Mouse (Mus musculus): ENCODE results near the gene Taf4. TPM values are rescaled to one million over a fixed set of nuclear protein-coding genes. Genes with fewer than 3 reads are reported as not detected.

Gene Taf4
- total and polyA plus RNA-seq, 3 experiments = 7.4 to 20.5 (median 16.4) TPM

DNA sequence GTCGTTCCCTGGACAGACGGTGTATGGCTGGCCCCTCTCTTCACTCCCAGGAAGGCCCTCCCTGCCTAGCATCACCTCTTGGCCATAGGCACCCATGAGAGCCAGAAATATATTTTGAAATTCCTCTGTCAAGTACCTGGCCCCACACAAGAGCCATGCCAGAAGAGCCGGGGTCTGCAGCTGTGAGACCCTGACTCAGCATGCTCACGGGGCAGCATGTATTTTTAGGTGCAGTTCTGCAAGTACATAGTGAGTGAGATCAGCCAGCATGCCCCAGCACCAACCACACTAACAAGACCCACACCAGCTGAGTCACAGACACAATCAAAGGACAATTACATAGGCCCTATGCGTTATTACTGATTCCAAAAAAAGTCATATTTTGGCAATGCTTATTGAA is 8.8 kb downstream of the Taf4 start:
- no peak overlapping the region for H3K9ac ChIP-seq (ENCODE audit: low read depth, low read length)
- no peak overlapping the region for H3K27ac ChIP-seq
- H3K4me3 ChIP-seq = no peak overlapping the region
- no peaks in the 10 kb centered on the region for H3K27me3 ChIP-seq (ENCODE audit: control insufficient read depth, insufficient read depth, low read length)
- no peaks in the 10 kb centered on the region; the same call in 1 of the 2 replicates for H3K36me3 ChIP-seq (ENCODE audit: control insufficient read depth, insufficient read depth, low read length)
- DNase-seq = no peak
- intact Hi-C loops (cut with DNase I) = no loop called here
- peaks cover 47% of the 10 kb centered on the region for H3K4me1 ChIP-seq (ENCODE audit: control insufficient read depth, insufficient read depth, low read length)
- peaks cover 22% of the 10 kb centered on the region for H3K79me2 ChIP-seq (replicated peaks; ENCODE audit: control insufficient read depth, insufficient read depth, low read length)
- WGBS = 58% methylated on average over 5 of the region's 5 CpGs
- TF ChIP-seq EP300 (IDR thresholded peaks at IDR 0.05; ENCODE audit: insufficient read depth, low read depth, low read length) = no peak
- no peak for TF ChIP-seq POLR2A (IDR thresholded peaks at IDR 0.05; ENCODE audit: insufficient read depth, low read depth, low read length)
- TF ChIP-seq CTCF (IDR thresholded peaks at IDR 0.05) = no peak

DNA sequence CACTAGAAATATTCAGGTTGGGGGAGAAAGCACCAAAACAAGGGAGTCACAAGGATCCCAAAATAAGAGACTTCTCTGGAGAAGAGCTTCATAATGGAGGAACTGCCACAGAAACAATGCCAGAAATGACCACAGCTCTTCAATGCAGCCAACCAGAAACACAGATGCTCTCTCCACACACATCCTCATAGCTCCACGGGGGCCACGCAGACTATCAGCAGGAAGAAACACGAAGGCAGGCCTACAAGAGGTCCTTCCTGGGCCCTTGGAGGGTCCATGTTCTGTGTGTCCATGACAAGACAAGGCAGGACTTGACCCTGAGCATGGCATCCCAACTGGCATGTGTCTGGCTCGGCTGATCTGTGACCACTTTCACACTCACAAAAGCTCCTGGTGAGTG is 15.0 kb downstream of the Taf4 start:
- 41% methylated on average over 4 of the region's 4 CpGs for WGBS
- intact Hi-C loops (cut with DNase I) = no loop called here
- peaks cover 41% of the 10 kb centered on the region for H3K4me1 ChIP-seq (ENCODE audit: control insufficient read depth, insufficient read depth, low read length)
- no peaks in the 10 kb centered on the region for H3K36me3 ChIP-seq (ENCODE audit: control insufficient read depth, insufficient read depth, low read length)
- no peaks in the 10 kb centered on the region for H3K27me3 ChIP-seq (ENCODE audit: control insufficient read depth, insufficient read depth, low read length)
- peaks cover 15% of the 10 kb centered on the region for H3K79me2 ChIP-seq (replicated peaks; ENCODE audit: control insufficient read depth, insufficient read depth, low read length)
- H3K27ac ChIP-seq = no peak overlapping the region
- H3K4me3 ChIP-seq = no peak overlapping the region
- TF ChIP-seq CTCF (IDR thresholded peaks at IDR 0.05) (no peak), EP300 (IDR thresholded peaks at IDR 0.05; ENCODE audit: insufficient read depth, low read depth, low read length) (no peak), POLR2A (IDR thresholded peaks at IDR 0.05; ENCODE audit: insufficient read depth, low read depth, low read length) (no peak)
- H3K9ac ChIP-seq (ENCODE audit: low read depth, low read length) = no peak overlapping the region
- no peak for DNase-seq

GRCm38 (mm10) chr2:179960327-179960726 is 16.1 kb downstream of the Taf4 start:
- peaks cover 13% of the 10 kb centered on the region for H3K79me2 ChIP-seq (replicated peaks; ENCODE audit: control insufficient read depth, insufficient read depth, low read length)
- no peak for DNase-seq
- no peak overlapping the region for H3K9ac ChIP-seq (ENCODE audit: low read depth, low read length)
- intact Hi-C loops (cut with DNase I) = no loop called here
- no peaks in the 10 kb centered on the region for H3K27me3 ChIP-seq (ENCODE audit: control insufficient read depth, insufficient read depth, low read length)
- TF ChIP-seq CTCF (IDR thresholded peaks at IDR 0.05) (no peak), POLR2A (IDR thresholded peaks at IDR 0.05; ENCODE audit: insufficient read depth, low read depth, low read length) (no peak), EP300 (IDR thresholded peaks at IDR 0.05; ENCODE audit: insufficient read depth, low read depth, low read length) (no peak)
- WGBS = 70% methylated on average over 6 of the region's 6 CpGs
- no peaks in the 10 kb centered on the region for H3K36me3 ChIP-seq (ENCODE audit: control insufficient read depth, insufficient read depth, low read length)
- H3K27ac ChIP-seq = no peak overlapping the region
- H3K4me1 ChIP-seq (ENCODE audit: control insufficient read depth, insufficient read depth, low read length) = peaks cover 41% of the 10 kb centered on the region
- H3K4me3 ChIP-seq = no peak overlapping the region

DNA sequence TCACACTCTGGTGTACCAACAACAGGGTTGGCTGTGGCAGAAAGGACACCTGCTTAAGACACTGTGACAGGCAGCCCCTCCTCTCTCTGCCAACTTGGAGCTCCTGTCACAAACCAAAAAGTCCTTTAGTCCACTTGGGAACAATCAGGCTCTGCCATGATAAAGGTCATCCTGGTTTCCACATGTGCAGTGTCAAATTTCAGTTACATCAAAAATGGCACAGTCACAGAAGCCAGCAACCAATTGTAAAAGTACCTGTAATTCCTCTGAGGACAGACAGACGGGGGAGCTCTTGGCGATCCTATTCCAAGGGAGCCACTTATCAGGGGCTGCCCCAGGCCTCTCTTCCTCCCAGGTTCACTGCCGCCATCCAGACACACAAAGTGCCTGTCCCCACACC is 17.1 kb downstream of the Taf4 start:
- TF ChIP-seq POLR2A (IDR thresholded peaks at IDR 0.05; ENCODE audit: insufficient read depth, low read depth, low read length) (no peak), CTCF (IDR thresholded peaks at IDR 0.05) (peak; percentile 44), EP300 (IDR thresholded peaks at IDR 0.05; ENCODE audit: insufficient read depth, low read depth, low read length) (no peak)
- H3K27ac ChIP-seq = peak overlapping the region; percentile 65
- intact Hi-C loops (cut with DNase I) = no loop called here
- H3K36me3 ChIP-seq (ENCODE audit: control insufficient read depth, insufficient read depth, low read length) = no peaks in the 10 kb centered on the region
- H3K9ac ChIP-seq (ENCODE audit: low read depth, low read length) = no peak overlapping the region
- H3K4me1 ChIP-seq (ENCODE audit: control insufficient read depth, insufficient read depth, low read length) = peaks cover 37% of the 10 kb centered on the region
- peak in 1 of 2 experiments; percentile 37 for DNase-seq
- H3K27me3 ChIP-seq (ENCODE audit: control insufficient read depth, insufficient read depth, low read length) = no peaks in the 10 kb centered on the region
- 27% methylated on average over 3 of the region's 3 CpGs for WGBS
- H3K4me3 ChIP-seq = no peak overlapping the region
- H3K79me2 ChIP-seq (replicated peaks; ENCODE audit: control insufficient read depth, insufficient read depth, low read length) = peaks cover 13% of the 10 kb centered on the region

DNA sequence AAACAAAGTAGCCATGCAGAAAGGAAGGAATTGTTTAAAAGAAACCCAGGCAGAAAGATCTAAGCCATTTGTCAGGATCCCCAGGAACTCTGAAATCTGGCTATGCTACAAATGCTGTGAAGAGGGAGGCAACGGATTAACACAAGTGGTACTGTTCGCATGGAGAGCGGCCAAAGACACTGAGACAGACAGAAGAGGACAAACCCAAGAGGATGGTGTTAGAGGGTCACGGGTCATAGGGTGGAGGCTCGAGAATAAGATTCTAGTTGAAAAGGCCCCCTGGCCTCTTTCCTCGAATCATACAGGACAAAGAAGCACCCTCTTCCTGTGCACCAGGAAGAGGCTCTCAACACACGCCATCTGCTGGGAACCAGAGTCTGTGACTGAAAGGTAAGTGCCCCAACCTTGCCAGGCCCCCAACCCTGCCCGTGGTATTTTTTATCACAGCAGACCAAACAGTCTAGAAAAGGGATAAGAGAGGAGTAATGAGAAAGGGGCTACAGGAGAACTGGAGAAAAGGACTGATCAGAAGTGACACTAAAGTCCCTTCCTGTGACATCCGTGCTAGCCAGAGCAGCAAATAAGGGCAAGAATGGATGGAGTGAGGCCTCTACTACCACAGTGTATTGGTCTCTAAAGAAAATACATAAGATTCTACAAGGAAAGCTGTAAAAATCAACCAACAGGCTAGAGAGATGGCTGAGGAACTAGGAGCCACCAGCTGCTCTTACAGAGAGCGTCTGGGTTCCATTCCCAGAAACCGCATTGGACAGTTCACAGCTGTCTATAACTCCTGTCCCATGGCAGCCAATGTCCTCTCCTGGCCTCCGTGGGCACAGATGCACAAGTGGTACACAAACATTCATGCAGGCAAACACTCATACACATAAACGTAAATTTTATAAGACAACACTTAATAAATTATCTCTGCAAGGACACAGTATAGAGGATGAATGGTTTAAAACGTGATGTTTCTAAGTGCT is 24.6 kb downstream of the Taf4 start:
- H3K9ac ChIP-seq (ENCODE audit: low read depth, low read length) = no peak overlapping the region
- no peak overlapping the region for H3K27ac ChIP-seq
- no peaks in the 10 kb centered on the region for H3K27me3 ChIP-seq (ENCODE audit: control insufficient read depth, insufficient read depth, low read length)
- WGBS = 60% methylated on average over 14 of the region's 14 CpGs
- no peak for DNase-seq
- intact Hi-C loops (cut with DNase I) = no loop called here
- peaks cover 24% of the 10 kb centered on the region for H3K4me1 ChIP-seq (ENCODE audit: control insufficient read depth, insufficient read depth, low read length)
- no peak overlapping the region for H3K4me3 ChIP-seq
- peaks cover 11% of the 10 kb centered on the region for H3K79me2 ChIP-seq (replicated peaks; ENCODE audit: control insufficient read depth, insufficient read depth, low read length)
- no peaks in the 10 kb centered on the region for H3K36me3 ChIP-seq (ENCODE audit: control insufficient read depth, insufficient read depth, low read length)
- TF ChIP-seq POLR2A (IDR thresholded peaks at IDR 0.05; ENCODE audit: insufficient read depth, low read depth, low read length) (no peak), CTCF (IDR thresholded peaks at IDR 0.05) (0 out of 2 replicates have a peak, but pooled peaks have one; percentile 2)

DNA sequence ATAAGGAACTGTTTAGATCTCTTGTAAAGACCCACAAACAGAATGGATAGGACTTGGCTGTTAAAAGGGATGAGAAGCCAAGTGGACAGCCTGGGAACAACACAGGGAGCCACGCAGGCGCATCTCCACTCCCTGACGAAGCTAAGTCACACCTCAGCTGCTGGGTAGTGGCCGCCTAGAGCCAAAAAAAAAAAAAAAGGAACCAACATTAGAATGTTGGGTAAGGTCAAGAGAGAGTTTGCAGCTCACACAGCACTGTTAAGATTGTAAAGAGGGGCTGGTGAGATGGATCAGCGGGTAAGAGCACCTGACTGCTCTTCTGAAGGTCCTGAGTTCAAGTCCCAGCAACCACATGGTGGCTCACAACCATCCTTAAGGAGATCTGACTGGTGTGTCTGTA is 27.6 kb downstream of the Taf4 start:
- H3K4me1 ChIP-seq (ENCODE audit: control insufficient read depth, insufficient read depth, low read length) = peaks cover 33% of the 10 kb centered on the region
- DNase-seq = no peak
- H3K9ac ChIP-seq (ENCODE audit: low read depth, low read length) = no peak overlapping the region
- peaks cover 12% of the 10 kb centered on the region for H3K79me2 ChIP-seq (replicated peaks; ENCODE audit: control insufficient read depth, insufficient read depth, low read length)
- H3K36me3 ChIP-seq (ENCODE audit: control insufficient read depth, insufficient read depth, low read length) = no peaks in the 10 kb centered on the region
- no peaks in the 10 kb centered on the region for H3K27me3 ChIP-seq (ENCODE audit: control insufficient read depth, insufficient read depth, low read length)
- TF ChIP-seq POLR2A (IDR thresholded peaks at IDR 0.05; ENCODE audit: insufficient read depth, low read depth, low read length) = no peak
- TF ChIP-seq CTCF (IDR thresholded peaks at IDR 0.05) = no peak
- no peak overlapping the region for H3K27ac ChIP-seq
- WGBS = 87% methylated on average over 5 of the region's 5 CpGs
- no peak overlapping the region for H3K4me3 ChIP-seq
- intact Hi-C loops (cut with DNase I) = no loop called here
